Mouse (Mus musculus) spleen, adult 2 months (tissue): ENCODE measurements around the gene Igfals. TPM values are rescaled to one million over a fixed set of nuclear protein-coding genes. Genes with fewer than 3 reads are reported as not detected.
A peak's percentile ranks its signal among the peaks of the same experiment; 100 is the strongest.

ENCODE experiments used
- DNase-seq, 2 experiments: peaks; one replicate each; pipeline versions ENCODE4 v3.0.0 to v3.0.0-alpha.2; 2012 to 2021; ENCODE audit warnings: low spot score in 2 of 2, low read depth in 1 of 2
- H3K27ac ChIP-seq: fragments of 200-500 bp; 2 replicates; pipeline ENCODE4 v1.5.1; 2012; ENCODE audit warnings: low read length, inconsistent platforms; ENCODE audit not compliant: insufficient read depth
- H3K27me3 ChIP-seq: fragments of 200-500 bp; 2 replicates; pipeline ENCODE4 v1.6.1; 2012; ENCODE audit warnings: mild to moderate bottlenecking, moderate library complexity, low read length, inconsistent platforms; ENCODE audit not compliant: control insufficient read depth, insufficient read depth
- H3K36me3 ChIP-seq: fragments of 200-500 bp; 2 replicates; pipeline ENCODE4 v1.6.1; 2012; ENCODE audit warnings: mild to moderate bottlenecking, low read length, inconsistent platforms; ENCODE audit not compliant: control insufficient read depth, insufficient read depth
- H3K4me1 ChIP-seq: fragments of 200-500 bp; 2 replicates; pipeline ENCODE4 v1.6.1; 2011; ENCODE audit warnings: inconsistent platforms; ENCODE audit not compliant: control insufficient read depth, insufficient read depth, insufficient read length
- H3K4me3 ChIP-seq: fragments of 200-500 bp; 2 replicates; pipeline ENCODE4 v1.5.1; 2011; ENCODE audit warnings: mild to moderate bottlenecking, inconsistent platforms; ENCODE audit not compliant: insufficient read depth, insufficient read length; ENCODE audit errors: extremely low read depth
- CTCF ChIP-seq: fragments of 200-500 bp; IDR thresholded peaks from 2 replicates; pipeline ENCODE4 v1.5.1; 2011; ENCODE audit warnings: mild to moderate bottlenecking, inconsistent platforms; ENCODE audit not compliant: insufficient read depth, insufficient read length, insufficient replicate concordance; ENCODE audit errors: extremely low read depth
- POLR2A ChIP-seq: fragments of 200-500 bp; IDR thresholded peaks from 2 replicates; pipeline ENCODE4 v1.6.1; 2011; ENCODE audit warnings: low read depth, low read length, inconsistent platforms
- WGBS: fragments of 180-500 bp; shearing (Covaris S2); methylation state at CpG from one replicate; pipeline ENCODE4 v1.1.7; 2018; 5-methylcytosine and 5-hydroxymethylcytosine counted together
- polyA plus RNA-seq: library from polyadenylated mRNA; depleted of rRNA; stranded (reverse); fragments of >200 nt; gene quantifications from 2 replicates; pipeline ENCODE4 v1.2.3, GENCODE M21; 2012

The Igfals gene
- polyA plus RNA-seq, 1 experiment: 1.1 TPM

DNA sequence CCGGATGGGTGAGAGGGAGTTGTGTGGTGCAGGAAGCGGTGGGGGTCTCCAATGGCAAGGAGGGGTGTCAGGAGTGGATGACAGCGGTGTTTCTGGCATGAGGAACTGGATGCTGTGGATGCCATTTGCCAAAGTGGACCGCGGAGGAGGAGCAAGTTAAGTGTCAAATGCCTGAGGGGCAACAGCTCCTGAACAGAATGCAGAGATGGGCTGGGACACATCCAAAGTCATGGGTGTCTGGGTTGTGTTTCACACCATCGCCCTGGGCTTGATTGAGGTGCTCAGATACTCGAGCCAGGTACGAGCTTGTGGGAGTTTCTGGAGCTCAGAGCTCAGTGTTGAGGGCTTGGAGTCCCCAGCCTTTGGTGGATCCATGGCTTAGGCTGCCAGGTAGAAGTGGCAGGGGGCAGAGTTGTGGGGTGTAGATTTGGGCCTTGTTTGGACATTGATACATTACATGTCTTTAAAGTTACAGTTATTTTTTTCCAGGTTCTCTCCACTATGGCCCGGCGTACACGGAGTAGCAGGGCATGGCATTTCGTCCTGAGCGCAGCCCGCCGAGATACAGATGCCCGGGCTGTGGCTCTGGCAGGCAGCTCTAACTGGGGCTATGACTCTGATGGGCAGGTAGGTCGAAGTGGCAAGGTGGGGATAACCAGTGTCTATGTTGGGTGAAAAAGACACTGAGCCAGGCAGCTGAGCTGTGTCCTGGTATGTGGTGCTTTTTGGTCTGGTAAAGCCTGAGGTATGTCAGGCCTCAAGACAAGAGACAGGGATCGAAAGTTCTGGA is 21.7 kb downstream of the Igfals start:
- no peak for DNase-seq
- H3K36me3 ChIP-seq: peaks cover 24% of the 10 kb centered on the region
- H3K4me1 ChIP-seq: peaks cover 13% of the 10 kb centered on the region

DNA sequence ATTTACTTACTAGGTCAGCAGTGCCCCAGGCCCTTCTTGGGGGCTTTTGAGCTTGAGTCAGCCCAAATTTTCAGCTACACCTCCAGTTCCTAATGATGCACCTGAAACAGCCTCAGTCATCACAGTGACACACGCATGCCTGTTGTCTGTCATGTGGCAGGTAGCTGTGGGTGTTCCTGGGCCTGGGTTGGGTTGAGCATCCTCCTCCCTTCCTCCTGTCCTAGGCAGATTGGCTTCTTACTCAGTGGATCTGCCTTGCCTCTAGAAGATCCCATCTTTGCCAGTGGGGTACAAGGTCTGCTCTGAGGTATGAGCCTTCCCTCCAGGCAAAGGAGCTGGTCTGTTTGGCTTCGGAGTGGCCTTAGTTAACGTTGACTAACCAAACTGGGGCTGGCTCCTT is 23.1 kb downstream of the Igfals start:
- Histone ChIP-seq H3K36me3 (peaks cover 21% of the 10 kb centered on the region), H3K27me3 (no peaks in the 10 kb centered on the region), H3K4me1 (peaks cover 13% of the 10 kb centered on the region), H3K27ac (no peak overlapping the region), H3K4me3 (no peak overlapping the region)
- no peak for DNase-seq
- no peak for TF ChIP-seq POLR2A
- TF ChIP-seq CTCF: no peak
- 93% methylated on average over 3 of the region's 3 CpGs for WGBS

More for the DNA sequence above, 21.7 kb downstream of the Igfals start:
- H3K27me3 ChIP-seq: no peaks in the 10 kb centered on the region
- TF ChIP-seq POLR2A (no peak), CTCF (no peak)
- peak overlapping the region; percentile 71 for H3K4me3 ChIP-seq
- WGBS: 64% methylated on average over 18 of the region's 18 CpGs
- peak overlapping the region; percentile 76; the same call in 1 of the 2 replicates for H3K27ac ChIP-seq

GRCm38 (mm10) chr17:24890151-24891092 is 24.6 kb downstream of the Igfals start:
- H3K4me3 ChIP-seq: no peak overlapping the region
- peaks cover 19% of the 10 kb centered on the region for H3K36me3 ChIP-seq
- peaks cover 14% of the 10 kb centered on the region for H3K4me1 ChIP-seq
- 89% methylated on average over 19 of the region's 19 CpGs for WGBS
- no peak for DNase-seq
- H3K27me3 ChIP-seq: no peaks in the 10 kb centered on the region
- no peak overlapping the region for H3K27ac ChIP-seq
- no peak for TF ChIP-seq CTCF
- no peak for TF ChIP-seq POLR2A

- Histone ChIP-seq H3K4me3 (no peak overlapping the region), H3K4me1 (peaks cover 13% of the 10 kb centered on the region), H3K27ac (no peak overlapping the region), H3K36me3 (peaks cover 19% of the 10 kb centered on the region), H3K27me3 (no peaks in the 10 kb centered on the region)
- TF ChIP-seq CTCF: no peak
- 75% methylated on average over 13 of the region's 13 CpGs for WGBS
- no peak for DNase-seq
These were observed 25.5 kb downstream of the Igfals start for GRCm38 (mm10) chr17:24891321-24891720.

GRCm38 (mm10) chr17:24892785-24893184 is 27.0 kb downstream of the Igfals start:
- 95% methylated on average over 12 of the region's 12 CpGs for WGBS
- H3K4me1 ChIP-seq: peaks cover 15% of the 10 kb centered on the region
- DNase-seq: no peak
- TF ChIP-seq CTCF (no peak), POLR2A (no peak)
- H3K36me3 ChIP-seq: peaks cover 19% of the 10 kb centered on the region
- no peak overlapping the region for H3K27ac ChIP-seq
- H3K4me3 ChIP-seq: no peak overlapping the region
- no peaks in the 10 kb centered on the region for H3K27me3 ChIP-seq

GRCm38 (mm10) chr17:24893276-24893675 is 27.5 kb downstream of the Igfals start:
- Histone ChIP-seq H3K27me3 (no peaks in the 10 kb centered on the region), H3K27ac (no peak overlapping the region), H3K4me3 (no peak overlapping the region), H3K4me1 (peaks cover 14% of the 10 kb centered on the region), H3K36me3 (peaks cover 19% of the 10 kb centered on the region)
- TF ChIP-seq CTCF (no peak), POLR2A (no peak)
- WGBS: 91% methylated on average over 2 of the region's 2 CpGs
- no peak for DNase-seq
